Mouse (Mus musculus) layer of hippocampus, postnatal 25 days (tissue): ENCODE measurements around the gene Ampd1. TPM values are rescaled to one million over a fixed set of nuclear protein-coding genes. Genes with fewer than 3 reads are reported as not detected.

ENCODE experiments used
- DNase-seq, 2 experiments: peaks; one replicate each; pipeline ENCODE4 v3.0.0; 2022; ENCODE audit warnings: mixed read lengths in 2 of 2, low spot score in 1 of 2; ENCODE audit errors: extremely low spot score in 1 of 2
- total RNA-seq, 2 experiments: library from RNA; stranded (reverse); gene quantifications; 2 replicates each; pipeline ENCODE4 v1.2.3; 2021

The Ampd1 gene
- total RNA-seq, 2 experiments from 2014 or later, result not detected

- DNase-seq, result no peak
These were observed 72.7 kb downstream of the Ampd1 start for GRCm38 (mm10) chr3:103146330-103147166.

- DNase-seq, result no peak
These were observed 74.0 kb downstream of the Ampd1 start for GRCm38 (mm10) chr3:103147775-103148174.

GRCm38 (mm10) chr3:103148941-103149340 is 75.1 kb downstream of the Ampd1 start:
- no peak for DNase-seq

Other genes with a start within 250 kb of the Ampd1 start
- not detected for gene Sycp1, start 137.9 kb upstream of the Ampd1 start, total RNA-seq
- not detected for gene Nr1h5, start 109.9 kb upstream of the Ampd1 start, total RNA-seq
- 10 to 100 TPM; 68.5 to 69.8 TPM for gene Sike1, start 78.3 kb upstream of the Ampd1 start, total RNA-seq
- 100 to 1,000 TPM; 247 to 252 TPM for gene Csde1, start 53.6 kb upstream of the Ampd1 start, total RNA-seq
- 10 to 100 TPM; 74.9 to 78.8 TPM for gene Nras, start 15.7 kb upstream of the Ampd1 start, total RNA-seq
- under 1 TPM; 0.30 to 0.73 TPM for gene Dennd2c, start 28.6 kb downstream of the Ampd1 start, total RNA-seq
- gene Bcas2, start 97.6 kb downstream of the Ampd1 start, total RNA-seq, result 10 to 100 TPM; 64.6 to 67.7 TPM
- 10 to 100 TPM; 48.0 to 56.1 TPM for gene Trim33, start 205.3 kb downstream of the Ampd1 start, total RNA-seq